Mouse (Mus musculus) hindbrain, postnatal 0 days (tissue): ENCODE measurements at regions not wholly inside any gene's neighbourhood (a gene's known extent, or its start where the extent isn't known, plus 50 kb on each side); places are given as distances from the start of the nearest gene placed in this dataset.

Source experiments
- ATAC-seq: fragments of 200-750 bp; cut with Nextera tagmentation; 2 replicates; pipeline ENCODE4 v1.8.0; 2017; ENCODE audit warnings: mild to moderate bottlenecking, moderate TSS enrichment, moderate library complexity
- DNase-seq: peaks from one replicate; pipeline ENCODE4 v3.0.0-alpha.2; 2015; ENCODE audit warnings: low spot score
- H3K27ac ChIP-seq: fragments of 300-500 bp; sonication (generic); 2 replicates; pipeline ENCODE4 v1.5.1; 2014; ENCODE audit warnings: mild to moderate bottlenecking
- H3K27me3 ChIP-seq: fragments of 300-500 bp; sonication (generic); 2 replicates; pipeline ENCODE4 v1.6.1; 2014; ENCODE audit warnings: low read length, mixed read lengths; ENCODE audit not compliant: insufficient read depth
- H3K36me3 ChIP-seq: fragments of 300-500 bp; sonication (generic); 2 replicates; pipeline ENCODE4 v1.6.1; 2014; ENCODE audit warnings: low read length, mixed read lengths; ENCODE audit not compliant: insufficient read depth
- H3K4me1 ChIP-seq: fragments of 300-500 bp; sonication (generic); 2 replicates; pipeline ENCODE4 v1.6.1; 2014; ENCODE audit warnings: antibody characterized with exemption, low read length, mixed read lengths; ENCODE audit not compliant: insufficient read depth
- H3K4me2 ChIP-seq: fragments of 300-500 bp; sonication (generic); 2 replicates; pipeline ENCODE4 v1.6.1; 2014; ENCODE audit warnings: low read depth, mild to moderate bottlenecking, low read length, moderate library complexity, mixed read lengths
- H3K4me3 ChIP-seq: fragments of 300-500 bp; sonication (generic); 2 replicates; pipeline ENCODE4 v1.5.1; 2014; ENCODE audit warnings: low read length
- H3K9ac ChIP-seq: fragments of 300-500 bp; sonication (generic); replicated peaks from 2 replicates; pipeline ENCODE4 v1.6.1; 2014; ENCODE audit warnings: mild to moderate bottlenecking, low read length, moderate library complexity, mixed read lengths
- H3K9me3 ChIP-seq: fragments of 300-500 bp; sonication (generic); 2 replicates; pipeline ENCODE4 v1.6.1; 2016; ENCODE audit warnings: low read length, mixed read lengths
- CTCF ChIP-seq: IDR thresholded peaks from 2 replicates; pipeline ENCODE4 v1.5.1; 2016; ENCODE audit warnings: antibody characterized with exemption, control low read depth, low read depth
- WGBS: fragments of 180-500 bp; shearing (Covaris S2); extraction: QIAGEN DNeasy Blood & Tissue Kit; methylation state at CpG from one replicate; pipeline ENCODE4 v1.1.7; 2014; 5-methylcytosine and 5-hydroxymethylcytosine counted together

GRCm38 (mm10) chr2:12614345-12614744, 195.1 kb upstream of the Mindy3 start:
- ATAC-seq (no peak), DNase-seq (no peak)
- TF ChIP-seq CTCF, result no peak

GRCm38 (mm10) chr2:12613858-12614257, 194.6 kb upstream of the Mindy3 start:
- Histone ChIP-seq H3K9me3 (no peaks in the 10 kb centered on the region), H3K4me2 (no peak overlapping the region), H3K4me3 (no peak overlapping the region), H3K27ac (no peak overlapping the region), H3K36me3 (no peaks in the 10 kb centered on the region), H3K27me3 (no peaks in the 10 kb centered on the region), H3K4me1 (no peaks in the 10 kb centered on the region), H3K9ac (no peak overlapping the region)
- ATAC-seq (no peak), DNase-seq (no peak)
- TF ChIP-seq CTCF, result no peak
- WGBS, result 64% methylated on average over 2 of the region's 2 CpGs

More at GRCm38 (mm10) chr2:12614345-12614744, 195.1 kb upstream of the Mindy3 start:
- WGBS, result 94% methylated on average over 2 of the region's 2 CpGs
- Histone ChIP-seq H3K4me3 (no peak overlapping the region), H3K4me2 (no peak overlapping the region), H3K27ac (no peak overlapping the region), H3K9me3 (no peaks in the 10 kb centered on the region), H3K36me3 (no peaks in the 10 kb centered on the region), H3K27me3 (no peaks in the 10 kb centered on the region), H3K4me1 (no peaks in the 10 kb centered on the region), H3K9ac (no peak overlapping the region)

GRCm38 (mm10) chr2:12582566-12582965, 163.3 kb upstream of the Mindy3 start:
- peak; percentile 67; the same call in 1 of the 2 replicates for ATAC-seq

GRCm38 (mm10) chr2:12557736-12558135, 138.5 kb upstream of the Mindy3 start:
- DNase-seq, result no peak
- no peak for ATAC-seq
- WGBS, result 66% methylated on average over 1 of the region's 1 CpGs
- no peak overlapping the region for H3K4me3 ChIP-seq
- TF ChIP-seq CTCF, result no peak
- no peaks in the 10 kb centered on the region for H3K36me3 ChIP-seq
- H3K4me1 ChIP-seq, result no peaks in the 10 kb centered on the region
- no peaks in the 10 kb centered on the region for H3K9me3 ChIP-seq
- no peaks in the 10 kb centered on the region for H3K27me3 ChIP-seq
- no peak overlapping the region for H3K9ac ChIP-seq
- H3K4me2 ChIP-seq, result no peak overlapping the region
- H3K27ac ChIP-seq, result no peak overlapping the region

More at GRCm38 (mm10) chr2:12582566-12582965, 163.3 kb upstream of the Mindy3 start:
- peak; percentile 61 for DNase-seq
- H3K9me3 ChIP-seq, result no peaks in the 10 kb centered on the region
- H3K27ac ChIP-seq, result no peak overlapping the region
- no peak overlapping the region for H3K4me3 ChIP-seq
- H3K4me1 ChIP-seq, result no peaks in the 10 kb centered on the region
- 26% methylated on average over 2 of the region's 2 CpGs for WGBS
- no peaks in the 10 kb centered on the region for H3K36me3 ChIP-seq
- TF ChIP-seq CTCF, result no peak
- no peaks in the 10 kb centered on the region for H3K27me3 ChIP-seq
- no peak overlapping the region for H3K9ac ChIP-seq
- no peak overlapping the region for H3K4me2 ChIP-seq

- no peaks in the 10 kb centered on the region for H3K27me3 ChIP-seq
- no peaks in the 10 kb centered on the region for H3K4me1 ChIP-seq
- ATAC-seq, result no peak
- H3K4me3 ChIP-seq, result no peak overlapping the region
- H3K9me3 ChIP-seq, result no peaks in the 10 kb centered on the region
- H3K9ac ChIP-seq, result no peak overlapping the region
- H3K4me2 ChIP-seq, result no peak overlapping the region
- H3K27ac ChIP-seq, result no peak overlapping the region
- TF ChIP-seq CTCF, result no peak
- no peak for DNase-seq
- no peaks in the 10 kb centered on the region for H3K36me3 ChIP-seq
- WGBS, result 78% methylated on average over 5 of the region's 5 CpGs
These were observed 103.1 kb upstream of the Mindy3 start for GRCm38 (mm10) chr2:12522411-12522810.

GRCm38 (mm10) chr2:12521744-12522143, 102.5 kb upstream of the Mindy3 start:
- Histone ChIP-seq H3K9me3 (no peaks in the 10 kb centered on the region), H3K27ac (no peak overlapping the region)

GRCm38 (mm10) chr2:12492369-12492768, 73.1 kb upstream of the Mindy3 start:
- Histone ChIP-seq H3K36me3 (no peaks in the 10 kb centered on the region), H3K4me2 (no peak overlapping the region), H3K27me3 (no peaks in the 10 kb centered on the region), H3K27ac (no peak overlapping the region), H3K4me3 (no peak overlapping the region), H3K9me3 (no peaks in the 10 kb centered on the region), H3K9ac (no peak overlapping the region), H3K4me1 (no peaks in the 10 kb centered on the region)
- DNase-seq, result no peak
- peak; percentile 34; the same call in 1 of the 2 replicates for TF ChIP-seq CTCF
- 76% methylated on average over 3 of the region's 3 CpGs for WGBS
- no peak for ATAC-seq

More at GRCm38 (mm10) chr2:12521744-12522143, 102.5 kb upstream of the Mindy3 start:
- H3K4me3 ChIP-seq, result no peak overlapping the region
- no peak overlapping the region for H3K4me2 ChIP-seq
- ATAC-seq, result no peak
- no peak for DNase-seq
- H3K4me1 ChIP-seq, result no peaks in the 10 kb centered on the region
- no peaks in the 10 kb centered on the region for H3K36me3 ChIP-seq
- peak; percentile 3; the same call in 1 of the 2 replicates for TF ChIP-seq CTCF
- H3K9ac ChIP-seq, result no peak overlapping the region
- no peaks in the 10 kb centered on the region for H3K27me3 ChIP-seq
